Mouse (Mus musculus) forebrain, embryonic 10.5 days (tissue): ENCODE measurements at regions not wholly inside any gene's neighbourhood (a gene's known extent, or its start where the extent isn't known, plus 50 kb on each side); places are given as distances from the start of the nearest gene placed in this dataset.

Source experiments
- DNase-seq: peaks from one replicate; pipeline ENCODE4 v3.0.0-alpha.2; 2017; ENCODE audit warnings: low spot score; ENCODE audit errors: extremely low spot score
- H3K27ac ChIP-seq: fragments of 300-500 bp; sonication (generic); 2 replicates; pipeline ENCODE4 v1.5.1; 2016; ENCODE audit warnings: mild to moderate bottlenecking
- H3K27me3 ChIP-seq: fragments of 300-500 bp; sonication (generic); 2 replicates; pipeline ENCODE4 v1.6.1; 2016; ENCODE audit warnings: mild to moderate bottlenecking; ENCODE audit not compliant: poor library complexity, severe bottlenecking
- H3K36me3 ChIP-seq: fragments of 300-500 bp; sonication (generic); replicated peaks from 2 replicates; pipeline ENCODE4 v1.6.1; 2016; ENCODE audit warnings: mild to moderate bottlenecking, moderate library complexity
- H3K4me1 ChIP-seq: fragments of 300-500 bp; sonication (generic); 2 replicates; pipeline ENCODE4 v1.6.1; 2016
- H3K4me3 ChIP-seq: fragments of 300-500 bp; sonication (generic); 2 replicates; pipeline ENCODE4 v1.5.1; 2016; ENCODE audit warnings: mild to moderate bottlenecking, moderate library complexity
- H3K9me3 ChIP-seq: fragments of 300-500 bp; sonication (generic); 2 replicates; pipeline ENCODE4 v1.6.1; 2016; ENCODE audit warnings: mild to moderate bottlenecking, moderate library complexity
- WGBS: fragments of 180-500 bp; shearing (Covaris S2); methylation state at CpG from one replicate; pipeline ENCODE4 v1.1.7; 2016; 5-methylcytosine and 5-hydroxymethylcytosine counted together

DNA sequence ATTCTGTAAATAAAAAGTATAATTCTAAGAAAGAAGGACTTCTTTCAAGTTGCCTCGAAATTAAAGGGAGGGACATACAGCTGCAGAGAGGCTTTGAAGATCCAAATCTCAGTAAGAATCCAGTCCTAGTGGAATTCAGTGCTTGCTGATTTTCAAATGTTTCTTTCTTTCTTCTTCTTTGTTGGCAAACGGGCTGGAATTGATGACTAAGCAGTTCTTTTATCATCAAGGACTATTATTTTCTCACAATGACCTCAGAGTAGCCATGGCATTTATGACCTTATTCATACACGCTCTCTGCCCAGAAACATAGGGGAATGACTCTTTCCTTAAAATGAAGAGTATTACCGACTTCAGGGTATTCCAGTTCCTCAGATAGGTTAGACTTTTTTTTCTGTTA, 1185.9 kb downstream of the Gsdmc2 start:
- H3K4me3 ChIP-seq: no peak overlapping the region
- no peaks in the 10 kb centered on the region for H3K9me3 ChIP-seq
- no peaks in the 10 kb centered on the region for H3K27me3 ChIP-seq
- DNase-seq: no peak
- H3K36me3 ChIP-seq: no peaks in the 10 kb centered on the region
- H3K4me1 ChIP-seq: peaks cover 5% of the 10 kb centered on the region; the same call in 1 of the 2 replicates
- H3K27ac ChIP-seq: no peak overlapping the region
- 62% methylated on average over 4 of the region's 4 CpGs for WGBS

- no peaks in the 10 kb centered on the region for H3K9me3 ChIP-seq
- no peaks in the 10 kb centered on the region for H3K27me3 ChIP-seq
- WGBS: 95% methylated on average over 1 of the region's 1 CpGs
- peaks cover 5% of the 10 kb centered on the region; the same call in 1 of the 2 replicates for H3K4me1 ChIP-seq
- no peak overlapping the region for H3K27ac ChIP-seq
- no peak overlapping the region for H3K4me3 ChIP-seq
- DNase-seq: no peak
- H3K36me3 ChIP-seq: no peaks in the 10 kb centered on the region
These were observed 1186.3 kb downstream of the Gsdmc2 start for GRCm38 (mm10) chr15:62658695-62659094.

DNA sequence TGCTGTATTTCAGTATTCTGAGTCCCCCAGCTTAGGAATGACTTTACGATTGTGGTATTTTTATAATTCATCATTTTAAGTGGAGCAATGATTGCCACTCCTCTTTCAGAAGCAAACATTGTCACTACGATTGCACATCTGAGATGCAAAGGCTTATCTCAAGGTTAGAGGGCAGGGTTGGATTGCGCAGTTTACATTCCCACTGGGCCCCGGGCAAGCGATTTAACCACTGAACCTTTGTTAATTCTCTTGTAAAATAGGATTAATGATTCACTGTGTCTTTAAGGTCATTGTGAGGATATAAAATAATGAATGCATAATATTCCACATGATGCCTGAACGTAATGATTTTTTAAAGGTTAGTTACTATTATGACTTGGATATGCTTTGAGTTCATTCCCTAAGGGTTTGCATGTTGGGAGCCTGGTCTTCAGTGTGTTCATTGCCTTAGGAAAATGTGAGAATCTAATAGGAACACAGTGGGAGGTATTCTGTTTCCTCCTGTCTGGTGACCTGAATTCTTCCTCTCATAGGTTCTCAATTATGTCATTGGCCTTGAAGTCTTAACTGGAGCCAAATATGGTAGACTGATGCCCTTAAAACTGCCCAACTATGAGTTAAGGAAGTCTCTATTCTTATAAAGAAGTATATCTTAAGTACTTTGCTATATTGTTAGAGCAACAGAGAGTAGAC, 1198.4 kb downstream of the Gsdmc2 start:
- DNase-seq: no peak
- WGBS: 81% methylated on average over 6 of the region's 6 CpGs
- Histone ChIP-seq H3K9me3 (no peaks in the 10 kb centered on the region), H3K27ac (no peak overlapping the region), H3K27me3 (no peaks in the 10 kb centered on the region), H3K4me3 (no peak overlapping the region), H3K4me1 (no peaks in the 10 kb centered on the region), H3K36me3 (no peaks in the 10 kb centered on the region)

DNA sequence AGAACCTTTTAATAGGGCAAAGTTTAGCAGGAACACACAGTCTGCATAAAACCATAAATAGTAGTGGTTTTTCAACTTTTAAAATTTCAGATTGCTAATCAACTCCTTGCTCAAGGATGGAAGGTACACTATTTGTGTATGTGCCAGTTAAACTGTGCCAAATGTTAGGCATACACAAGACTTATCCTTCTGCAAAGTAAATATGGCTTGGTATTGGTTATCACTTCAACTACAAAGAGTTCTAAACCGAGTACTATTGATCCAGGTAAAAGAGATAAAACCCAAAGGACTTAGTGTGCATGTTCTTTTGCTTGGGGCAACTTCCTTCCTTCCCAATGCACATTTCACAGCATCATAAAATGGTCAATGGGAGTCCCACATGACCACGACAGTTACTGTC, 1200.2 kb downstream of the Gsdmc2 start:
- DNase-seq: no peak

GRCm38 (mm10) chr15:62644296-62644695, 1200.7 kb downstream of the Gsdmc2 start:
- WGBS: 74% methylated on average over 1 of the region's 1 CpGs

More for the DNA sequence above, 1200.2 kb downstream of the Gsdmc2 start:
- Histone ChIP-seq H3K4me3 (no peak overlapping the region), H3K27me3 (no peaks in the 10 kb centered on the region), H3K9me3 (no peaks in the 10 kb centered on the region), H3K4me1 (no peaks in the 10 kb centered on the region), H3K36me3 (no peaks in the 10 kb centered on the region), H3K27ac (no peak overlapping the region)
- 84% methylated on average over 2 of the region's 2 CpGs for WGBS

GRCm38 (mm10) chr15:62641051-62641710, 1203.8 kb downstream of the Gsdmc2 start:
- DNase-seq: no peak
- Histone ChIP-seq H3K27ac (no peak overlapping the region), H3K4me3 (no peak overlapping the region), H3K4me1 (no peaks in the 10 kb centered on the region), H3K9me3 (no peaks in the 10 kb centered on the region), H3K27me3 (no peaks in the 10 kb centered on the region), H3K36me3 (no peaks in the 10 kb centered on the region)
- 78% methylated on average over 7 of the region's 7 CpGs for WGBS

More at GRCm38 (mm10) chr15:62644296-62644695, 1200.7 kb downstream of the Gsdmc2 start:
- no peak for DNase-seq
- Histone ChIP-seq H3K9me3 (no peaks in the 10 kb centered on the region), H3K36me3 (no peaks in the 10 kb centered on the region), H3K27ac (no peak overlapping the region), H3K4me1 (no peaks in the 10 kb centered on the region), H3K27me3 (no peaks in the 10 kb centered on the region), H3K4me3 (no peak overlapping the region)

GRCm38 (mm10) chr15:62625406-62625805, 1219.6 kb downstream of the Gsdmc2 start:
- whole genome bisulfite sequencing: 92% methylated on average over 7 of the region's 7 CpGs
- DNase-seq: no peak
- Histone ChIP-seq H3K27me3 (no peaks in the 10 kb centered on the region), H3K9me3 (no peaks in the 10 kb centered on the region), H3K27ac (no peak overlapping the region), H3K4me3 (no peak overlapping the region), H3K4me1 (no peaks in the 10 kb centered on the region), H3K36me3 (no peaks in the 10 kb centered on the region)

DNA sequence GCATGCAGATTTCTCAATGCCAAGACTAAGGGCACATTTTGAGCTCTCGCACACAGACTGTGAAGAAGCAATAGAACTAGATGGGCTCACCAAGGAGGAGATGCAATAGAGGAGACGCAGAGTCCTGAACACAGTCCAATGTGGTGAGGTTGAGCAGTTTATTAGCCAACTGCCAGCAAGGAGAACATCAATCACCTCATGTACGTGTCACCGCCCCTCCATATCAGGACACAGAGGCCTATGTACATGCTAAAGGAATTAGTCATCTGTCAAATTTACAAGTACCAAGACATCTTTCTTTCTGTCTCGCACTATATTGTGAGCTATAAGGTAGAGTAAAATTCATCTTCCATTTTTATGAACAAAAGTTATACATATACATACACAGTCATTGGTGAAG, 1228.9 kb downstream of the Gsdmc2 start:
- H3K4me3 ChIP-seq: no peak overlapping the region
- no peak for DNase-seq
- WGBS: 94% methylated on average over 5 of the region's 5 CpGs
- H3K27me3 ChIP-seq: no peaks in the 10 kb centered on the region
- H3K27ac ChIP-seq: no peak overlapping the region
- no peaks in the 10 kb centered on the region for H3K9me3 ChIP-seq
- no peaks in the 10 kb centered on the region for H3K4me1 ChIP-seq
- no peaks in the 10 kb centered on the region for H3K36me3 ChIP-seq

DNA sequence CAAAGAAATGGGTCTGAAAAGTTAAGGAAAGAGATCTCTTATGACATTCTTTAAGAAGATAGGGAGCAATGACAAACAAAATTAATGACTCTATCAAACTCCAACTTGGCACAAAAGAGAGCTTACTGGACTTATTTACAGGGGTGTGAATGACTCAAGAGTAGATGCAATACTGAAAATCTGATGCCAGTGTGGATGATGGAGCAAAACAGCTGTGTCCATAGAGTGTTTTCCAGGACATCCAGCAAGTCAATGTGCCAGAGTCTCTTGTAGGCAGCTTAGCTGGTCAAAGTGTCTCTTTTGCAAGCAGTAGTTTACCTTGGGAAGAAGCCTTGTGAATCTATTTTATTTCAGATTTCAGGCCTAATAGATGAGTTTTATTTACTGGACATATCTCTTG, 1248.2 kb downstream of the Gsdmc2 start:
- Histone ChIP-seq H3K9me3 (no peaks in the 10 kb centered on the region), H3K4me3 (no peak overlapping the region), H3K4me1 (no peaks in the 10 kb centered on the region), H3K27ac (no peak overlapping the region), H3K27me3 (no peaks in the 10 kb centered on the region), H3K36me3 (no peaks in the 10 kb centered on the region)
- DNase-seq: no peak

GRCm38 (mm10) chr15:62588580-62588979, 1256.4 kb downstream of the Gsdmc2 start:
- no peaks in the 10 kb centered on the region for H3K9me3 ChIP-seq
- no peak overlapping the region for H3K4me3 ChIP-seq
- no peak overlapping the region for H3K27ac ChIP-seq
- DNase-seq: no peak
- no peaks in the 10 kb centered on the region for H3K27me3 ChIP-seq
- no peaks in the 10 kb centered on the region for H3K4me1 ChIP-seq
- WGBS: 83% methylated on average over 3 of the region's 3 CpGs
- H3K36me3 ChIP-seq: no peaks in the 10 kb centered on the region

GRCm38 (mm10) chr15:62578788-62579187, 1266.2 kb downstream of the Gsdmc2 start:
- no peak for DNase-seq
- H3K27ac ChIP-seq: no peak overlapping the region
- no peaks in the 10 kb centered on the region for H3K36me3 ChIP-seq
- H3K27me3 ChIP-seq: no peaks in the 10 kb centered on the region
- WGBS: 72% methylated on average over 3 of the region's 3 CpGs
- no peak overlapping the region for H3K4me3 ChIP-seq
- no peaks in the 10 kb centered on the region for H3K4me1 ChIP-seq
- H3K9me3 ChIP-seq: no peaks in the 10 kb centered on the region

- no peaks in the 10 kb centered on the region for H3K9me3 ChIP-seq
These were observed 1269.2 kb downstream of the Gsdmc2 start for GRCm38 (mm10) chr15:62575791-62576190.

DNA sequence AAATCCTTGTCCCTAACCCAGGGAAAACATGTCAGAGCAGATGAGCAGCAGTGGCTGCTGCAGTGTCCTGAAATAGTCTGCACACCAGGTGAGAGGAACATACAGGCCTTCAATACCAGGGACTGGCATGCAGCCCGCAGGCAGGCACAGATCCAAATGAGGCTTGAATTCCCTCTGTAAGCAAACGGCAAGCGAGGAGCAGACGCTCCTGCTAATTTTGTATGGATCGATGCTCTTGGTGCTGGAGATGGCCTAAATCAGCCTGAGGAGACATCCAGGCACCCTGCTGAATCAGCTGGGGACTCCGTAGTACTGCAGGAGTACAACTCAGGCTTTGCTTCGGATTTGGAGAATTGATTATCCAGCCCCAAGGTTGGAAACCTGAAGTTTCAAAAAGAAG, 1273.2 kb downstream of the Gsdmc2 start:
- Histone ChIP-seq H3K27ac (no peak overlapping the region), H3K4me1 (no peaks in the 10 kb centered on the region), H3K4me3 (no peak overlapping the region), H3K9me3 (no peaks in the 10 kb centered on the region), H3K27me3 (no peaks in the 10 kb centered on the region), H3K36me3 (no peaks in the 10 kb centered on the region)
- no peak for DNase-seq
- WGBS: 75% methylated on average over 7 of the region's 7 CpGs

More at GRCm38 (mm10) chr15:62575791-62576190, 1269.2 kb downstream of the Gsdmc2 start:
- Histone ChIP-seq H3K4me3 (no peak overlapping the region), H3K4me1 (no peaks in the 10 kb centered on the region), H3K27ac (no peak overlapping the region), H3K36me3 (no peaks in the 10 kb centered on the region), H3K27me3 (no peaks in the 10 kb centered on the region)
- DNase-seq: no peak
- 88% methylated on average over 2 of the region's 2 CpGs for WGBS
